Mouse (Mus musculus) R1 (cell line): Measurements from ENCODE around the gene Map3k6.

Experiments used
- DNase-seq: peaks from one replicate; pipeline ENCODE4 v3.0.0-alpha.2; 2018; ENCODE audit warnings: low read depth, low spot score

Gene Map3k6

DNA sequence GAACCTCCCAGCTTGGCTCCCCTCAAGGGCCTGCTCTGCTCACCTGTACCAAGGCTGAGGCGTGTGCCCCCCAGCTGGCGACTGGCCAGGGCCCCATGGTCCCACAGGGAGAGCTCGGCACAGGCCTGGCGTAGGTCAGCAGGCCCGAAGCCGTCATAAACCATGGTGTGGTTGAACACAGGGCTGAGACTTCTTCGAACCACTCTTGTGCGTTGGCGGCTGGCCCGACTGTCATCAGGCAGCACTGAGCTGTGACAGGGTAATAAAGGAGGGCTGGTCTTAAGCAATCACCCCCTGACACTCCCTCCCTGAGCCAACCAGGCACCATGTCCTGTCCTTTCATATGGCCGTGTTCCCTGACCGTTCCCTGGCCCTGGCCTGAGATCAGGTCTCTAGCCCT, 12.8 kb downstream of the Map3k6 start:
- no peak for DNase-seq

DNA sequence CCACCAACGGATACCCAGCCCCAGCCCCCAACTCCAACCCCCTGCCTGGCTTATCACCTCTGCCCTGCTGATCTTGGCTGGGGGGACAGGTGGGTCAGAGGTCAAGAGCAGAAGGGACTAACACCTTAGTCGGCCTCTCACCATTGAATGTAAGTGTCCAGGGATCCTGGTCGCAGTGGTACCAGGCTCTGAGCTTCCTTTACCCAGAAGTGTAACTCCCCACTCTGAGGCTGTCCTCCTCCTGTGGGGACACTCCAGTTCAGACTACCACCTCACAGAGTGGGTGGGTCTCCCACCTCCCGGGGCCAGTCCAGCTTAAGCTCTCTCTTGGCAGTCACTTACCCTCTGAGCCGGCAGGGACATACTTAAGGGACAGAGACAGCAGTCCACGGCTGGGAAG, 14.8 kb downstream of the Map3k6 start:
- DNase-seq, result no peak

DNA sequence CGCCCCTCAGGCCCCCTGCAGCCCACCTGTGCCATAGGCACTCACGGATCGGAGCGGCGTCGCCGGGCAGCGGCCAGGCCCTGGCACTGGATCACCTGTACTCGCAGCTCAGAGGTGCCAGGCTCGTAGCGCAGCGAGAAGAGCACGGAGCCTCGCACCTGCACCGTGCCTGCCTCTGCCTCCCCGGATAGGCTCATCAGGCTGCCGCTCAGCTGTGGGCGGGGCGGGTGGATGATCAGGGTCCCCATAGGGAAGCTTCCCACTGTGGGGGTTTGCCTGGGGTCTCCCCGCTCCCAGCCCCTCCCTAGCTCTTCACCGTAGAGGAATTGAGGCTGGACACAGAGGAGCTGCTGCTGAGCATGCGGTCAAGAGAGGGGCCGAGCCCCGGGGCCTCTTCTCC, 16.2 kb downstream of the Map3k6 start:
- peak; percentile 73 for DNase-seq

DNA sequence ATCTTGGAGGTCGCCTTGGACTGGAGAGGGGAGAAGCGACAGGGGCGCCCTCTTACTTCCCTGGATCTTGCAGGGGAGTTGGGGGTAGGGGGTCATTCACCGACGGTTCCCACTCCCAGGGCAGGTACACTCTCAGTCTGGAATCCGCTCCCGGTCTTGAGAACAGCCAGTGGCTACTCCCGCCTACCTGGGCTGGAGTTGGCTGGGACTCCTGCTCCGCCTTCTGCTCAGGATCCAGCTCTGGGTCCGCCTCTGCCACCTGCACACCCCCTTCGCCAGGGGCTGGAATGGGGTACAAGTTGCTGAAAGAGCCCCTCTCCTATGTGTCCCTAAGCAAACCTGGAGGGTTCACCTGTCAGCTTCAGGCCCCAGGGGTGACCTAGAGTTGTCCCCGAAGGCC, 16.6 kb downstream of the Map3k6 start:
- peak; percentile 49 for DNase-seq

DNA sequence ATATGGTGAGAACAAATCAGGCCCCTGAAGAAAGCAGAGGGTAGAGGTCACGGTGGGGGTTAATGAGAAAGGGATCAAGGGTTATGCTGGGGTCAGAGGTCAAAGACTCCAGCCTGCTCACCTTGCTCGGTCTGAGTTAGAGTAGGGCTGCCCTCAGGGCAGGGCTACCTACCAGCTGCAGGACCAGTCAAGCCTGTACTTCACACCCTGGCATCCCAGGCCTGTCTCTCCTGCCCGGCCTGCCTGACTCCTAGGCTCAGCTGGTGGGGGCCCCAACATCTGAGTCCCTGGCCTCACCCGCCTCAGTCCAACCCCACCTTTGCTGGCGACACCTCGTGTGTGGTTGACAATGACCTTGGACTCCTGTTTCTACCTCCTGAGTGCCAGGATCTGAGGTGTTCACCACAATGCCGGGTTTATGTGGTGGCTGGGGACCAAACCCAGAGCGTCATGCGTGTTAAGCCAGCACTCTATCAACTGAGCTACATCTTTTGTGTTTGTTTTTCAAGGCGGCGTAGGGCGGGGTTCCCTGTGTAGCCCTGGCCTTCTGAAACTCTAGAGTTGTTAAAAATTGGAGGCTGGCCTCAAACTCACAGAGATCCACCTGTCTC, 17.3 kb downstream of the Map3k6 start:
- DNase-seq, result peak; percentile 39

DNA sequence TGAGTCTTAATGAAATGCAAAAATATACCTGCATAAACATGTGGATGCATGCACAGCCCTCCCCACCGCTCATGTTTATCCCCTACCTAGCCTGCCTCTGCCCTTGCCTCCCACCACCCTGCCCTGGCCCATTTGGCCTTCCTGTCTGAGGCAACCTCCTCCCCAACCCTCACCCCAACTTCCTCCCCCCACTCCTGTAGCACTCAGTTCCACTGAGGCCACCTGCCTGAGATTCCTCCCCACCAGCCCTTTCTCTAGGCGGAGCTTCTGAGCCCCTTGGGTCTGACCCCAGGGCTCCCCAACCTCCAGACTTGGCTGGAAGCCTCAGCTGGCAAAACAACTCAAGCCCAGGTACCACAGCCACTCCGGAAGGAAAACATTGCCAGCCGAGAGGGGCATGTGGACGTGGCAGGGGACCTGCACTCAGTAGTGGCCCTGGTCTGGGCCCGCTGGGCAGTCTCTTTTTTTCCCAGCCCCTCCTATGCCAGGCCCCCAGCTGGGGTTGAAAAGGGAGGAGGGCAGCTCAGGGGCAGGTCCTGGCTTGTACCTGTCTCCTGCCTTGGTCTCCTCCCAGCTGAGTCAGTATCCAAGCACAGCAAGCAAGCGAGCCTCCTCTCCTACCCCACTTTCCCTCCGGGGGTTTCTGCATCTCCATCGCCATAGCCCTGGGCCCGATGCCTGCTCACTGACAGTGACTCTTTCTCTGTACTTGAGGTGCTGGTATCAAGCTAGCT, 21.2 kb downstream of the Map3k6 start:
- DNase-seq, result no peak

DNA sequence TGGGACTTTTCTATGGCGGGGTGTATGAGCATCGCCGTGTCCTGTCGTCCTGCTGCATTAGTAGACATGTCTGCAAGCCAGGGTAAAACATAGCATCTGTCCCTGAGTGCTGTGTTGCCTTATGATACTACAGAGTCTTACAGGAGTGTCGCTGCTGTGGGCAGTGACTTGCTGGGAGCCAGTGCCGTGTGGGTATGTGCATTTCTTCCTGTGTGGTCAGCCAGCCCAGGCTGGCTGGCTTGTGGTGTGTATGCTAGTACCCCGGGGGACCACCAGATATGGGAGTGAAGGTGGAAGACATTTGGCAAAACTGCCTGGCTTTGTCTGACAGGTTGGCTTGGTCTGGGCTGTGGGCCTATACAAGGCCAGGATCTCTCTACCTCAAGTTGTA, 21.8 kb downstream of the Map3k6 start:
- DNase-seq, result no peak

DNA sequence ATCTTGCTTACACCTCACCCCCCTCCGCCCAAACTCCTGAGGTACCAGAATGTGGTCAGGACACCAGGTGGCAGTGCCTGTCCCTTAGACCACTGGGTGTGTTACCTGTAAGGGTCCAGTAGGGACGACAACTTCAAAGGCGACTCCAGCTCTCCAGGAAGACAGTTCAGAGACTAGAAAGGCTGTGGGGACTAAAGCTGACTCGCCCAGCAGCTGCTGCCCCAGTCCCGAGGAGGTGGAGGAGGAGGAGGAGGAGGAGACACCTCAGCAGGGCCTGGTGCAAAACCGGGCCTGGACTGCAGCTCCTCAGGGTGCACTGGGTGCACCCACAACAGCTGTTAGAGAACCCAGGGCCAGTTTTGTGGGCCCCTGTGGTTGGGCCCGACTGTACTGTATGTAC, 22.3 kb downstream of the Map3k6 start, which contains the start of gene Sytl1:
Sytl1 (minus strand) TSS at position 232 of the 400 bp plus-strand sequence.
- no peak for DNase-seq

DNA sequence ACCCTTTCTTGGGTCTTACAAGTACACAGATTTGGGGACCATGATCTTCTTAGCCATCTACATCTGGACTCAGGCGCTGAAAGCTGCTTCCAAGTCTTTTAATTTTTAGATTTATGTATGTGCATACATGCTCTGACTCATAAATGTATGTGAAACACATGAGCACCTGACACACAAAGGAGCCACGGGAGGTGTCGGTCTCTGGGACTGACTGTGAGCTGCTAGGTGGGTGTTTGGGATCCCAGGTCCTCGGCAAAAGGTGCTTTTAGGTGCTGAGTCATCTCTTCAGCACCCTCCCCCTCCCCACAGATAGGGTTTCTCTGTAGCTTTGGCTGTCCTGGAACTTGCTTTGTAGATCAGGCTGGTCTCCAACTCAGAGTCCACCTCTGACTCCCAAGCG, 23.1 kb downstream of the Map3k6 start:
- no peak for DNase-seq

DNA sequence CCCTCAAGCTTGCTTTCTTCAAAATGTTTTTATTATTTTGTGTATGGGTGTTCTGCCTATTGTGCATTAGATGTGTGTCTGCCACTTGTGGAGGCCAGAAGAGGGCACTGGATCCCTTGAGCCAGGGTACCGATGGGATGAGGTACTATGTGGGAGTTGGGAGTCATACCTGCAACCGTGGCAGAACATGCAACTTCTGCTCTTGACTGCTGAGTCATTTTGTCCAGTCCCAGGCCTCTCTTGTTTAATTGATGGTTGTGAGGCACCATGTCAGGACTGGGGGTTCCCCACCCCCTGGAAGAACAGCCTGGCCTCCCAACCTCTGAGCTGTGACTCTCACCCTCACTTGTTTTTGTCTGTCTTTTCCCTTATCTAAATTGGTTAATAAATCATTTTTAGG, 23.9 kb downstream of the Map3k6 start:
- DNase-seq, result no peak

DNA sequence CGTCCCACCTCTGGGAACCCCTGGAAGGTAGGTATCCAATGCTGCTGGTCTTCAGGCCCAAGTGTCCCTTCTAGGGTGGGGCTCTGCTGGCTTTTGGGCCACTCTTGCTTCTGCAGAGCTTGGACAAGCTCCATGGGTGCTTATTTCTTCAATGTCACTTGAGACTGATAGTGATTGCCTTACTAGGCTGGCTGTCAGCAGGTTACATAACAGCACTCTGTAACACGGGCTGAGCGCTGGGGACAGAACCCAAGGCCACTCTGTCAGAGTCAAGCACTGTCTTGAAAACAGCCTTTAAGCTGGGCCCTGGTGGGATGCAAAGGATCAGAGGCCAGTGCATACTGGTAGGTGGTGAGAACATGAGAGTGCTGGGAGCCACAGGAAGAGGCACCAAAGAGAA, 24.7 kb downstream of the Map3k6 start:
- DNase-seq, result no peak

DNA sequence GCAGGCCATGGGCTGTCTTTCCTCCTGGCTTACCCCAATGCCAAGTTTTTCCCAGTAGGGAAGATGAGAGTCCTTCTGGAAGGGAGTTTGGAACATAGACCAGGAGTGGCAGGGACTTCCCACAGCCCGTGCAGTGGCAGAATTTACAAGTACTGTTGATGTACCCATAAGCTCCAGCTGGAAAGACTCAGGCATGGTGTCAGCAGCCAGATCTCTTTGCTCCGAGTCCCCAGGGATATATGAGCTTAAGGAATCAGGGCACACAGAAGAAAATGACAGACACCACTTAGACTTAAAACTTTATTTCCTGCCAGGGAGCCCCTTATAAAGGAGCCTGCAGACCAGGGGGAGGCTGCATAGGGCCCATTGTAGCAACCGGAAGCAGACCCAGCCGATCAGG, 25.1 kb downstream of the Map3k6 start:
- DNase-seq, result no peak

DNA sequence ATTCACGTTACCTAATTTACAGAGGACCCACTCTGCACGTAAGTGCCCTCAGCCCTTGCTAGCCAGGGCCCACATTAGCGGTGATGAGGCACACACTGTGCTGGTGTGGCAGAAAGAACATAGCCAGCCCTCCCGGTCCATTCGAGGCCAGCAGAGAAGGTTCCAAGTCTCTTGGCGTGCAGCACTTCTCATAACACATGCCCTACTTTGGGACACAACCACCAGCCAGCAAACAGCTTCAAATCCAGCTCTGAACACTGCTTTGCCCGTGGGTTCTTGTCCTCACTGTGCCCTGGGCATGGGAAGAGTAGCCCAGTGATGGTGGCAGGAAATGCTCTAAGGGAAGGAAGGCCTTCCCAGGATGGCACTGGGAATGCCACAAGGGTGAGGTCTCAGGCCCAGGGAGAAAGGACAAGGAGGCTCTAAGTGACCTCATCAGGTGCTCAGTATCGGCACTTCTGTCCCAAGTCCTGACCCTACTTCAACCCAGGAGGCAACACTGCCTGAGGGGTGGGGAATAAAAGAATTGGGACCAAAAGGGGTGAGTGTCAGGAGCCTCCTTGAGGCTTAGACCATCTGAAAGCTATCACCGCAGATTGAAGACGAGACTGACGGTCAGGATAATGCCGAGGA, 25.7 kb downstream of the Map3k6 start:
- DNase-seq, result no peak

DNA sequence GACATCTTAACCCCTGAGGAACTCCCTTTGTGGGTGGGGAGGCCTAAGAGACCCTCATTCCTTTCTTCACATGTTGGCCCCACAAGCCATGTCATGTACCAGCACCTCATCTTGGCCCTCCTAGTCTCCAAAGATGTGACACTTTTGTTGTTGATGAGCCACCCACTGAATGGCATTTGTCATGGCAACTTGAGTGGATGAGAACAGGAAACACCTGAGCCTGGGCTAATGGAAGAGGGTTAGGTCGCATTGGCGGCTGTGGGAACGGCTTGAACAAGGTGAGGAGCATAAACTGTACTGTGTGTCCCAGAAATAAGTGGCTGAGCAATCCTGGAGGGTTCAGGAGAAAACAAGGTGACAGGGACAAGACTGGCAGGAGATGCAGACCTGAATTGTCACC, 28.3 kb downstream of the Map3k6 start:
- DNase-seq, result no peak

DNA sequence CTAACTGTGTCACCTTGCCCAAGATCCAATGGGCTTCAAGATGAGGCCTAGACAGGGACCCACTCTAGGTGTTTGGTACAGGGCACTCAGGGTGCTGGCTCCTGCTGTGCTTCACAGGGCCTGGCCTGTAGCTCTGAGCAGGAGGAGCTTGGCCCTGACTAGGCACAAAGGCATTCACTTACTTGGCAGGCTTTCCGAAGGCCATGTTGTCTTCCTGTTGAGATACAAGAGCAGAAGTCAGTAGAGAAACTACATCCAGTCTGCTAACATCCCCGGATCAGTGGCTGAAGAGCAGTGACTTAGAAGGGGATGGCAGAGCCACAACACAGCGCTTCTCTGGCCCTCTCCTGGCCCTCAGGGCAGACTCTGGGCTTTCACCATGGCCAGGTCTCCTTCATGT, 29.0 kb downstream of the Map3k6 start:
- no peak for DNase-seq

DNA sequence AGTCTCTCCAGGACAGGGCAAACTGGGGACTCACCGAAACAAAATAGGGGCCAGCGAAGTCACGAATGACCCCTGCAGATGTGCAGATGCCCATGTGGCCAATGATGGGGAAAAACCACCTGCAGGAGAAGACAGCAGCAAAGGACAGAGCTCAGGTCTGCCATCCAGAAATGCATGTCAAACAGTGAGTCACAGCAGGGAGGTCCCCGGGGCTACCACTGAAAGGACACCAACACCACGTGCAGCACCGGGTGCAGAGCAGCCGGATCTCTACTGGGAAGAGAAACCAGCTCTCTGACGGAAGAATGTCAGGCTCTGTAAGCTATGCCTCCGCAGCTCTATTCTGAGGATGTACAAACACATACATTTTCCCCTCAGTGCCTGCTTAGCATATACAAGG, 30.3 kb downstream of the Map3k6 start:
- DNase-seq, result no peak

DNA sequence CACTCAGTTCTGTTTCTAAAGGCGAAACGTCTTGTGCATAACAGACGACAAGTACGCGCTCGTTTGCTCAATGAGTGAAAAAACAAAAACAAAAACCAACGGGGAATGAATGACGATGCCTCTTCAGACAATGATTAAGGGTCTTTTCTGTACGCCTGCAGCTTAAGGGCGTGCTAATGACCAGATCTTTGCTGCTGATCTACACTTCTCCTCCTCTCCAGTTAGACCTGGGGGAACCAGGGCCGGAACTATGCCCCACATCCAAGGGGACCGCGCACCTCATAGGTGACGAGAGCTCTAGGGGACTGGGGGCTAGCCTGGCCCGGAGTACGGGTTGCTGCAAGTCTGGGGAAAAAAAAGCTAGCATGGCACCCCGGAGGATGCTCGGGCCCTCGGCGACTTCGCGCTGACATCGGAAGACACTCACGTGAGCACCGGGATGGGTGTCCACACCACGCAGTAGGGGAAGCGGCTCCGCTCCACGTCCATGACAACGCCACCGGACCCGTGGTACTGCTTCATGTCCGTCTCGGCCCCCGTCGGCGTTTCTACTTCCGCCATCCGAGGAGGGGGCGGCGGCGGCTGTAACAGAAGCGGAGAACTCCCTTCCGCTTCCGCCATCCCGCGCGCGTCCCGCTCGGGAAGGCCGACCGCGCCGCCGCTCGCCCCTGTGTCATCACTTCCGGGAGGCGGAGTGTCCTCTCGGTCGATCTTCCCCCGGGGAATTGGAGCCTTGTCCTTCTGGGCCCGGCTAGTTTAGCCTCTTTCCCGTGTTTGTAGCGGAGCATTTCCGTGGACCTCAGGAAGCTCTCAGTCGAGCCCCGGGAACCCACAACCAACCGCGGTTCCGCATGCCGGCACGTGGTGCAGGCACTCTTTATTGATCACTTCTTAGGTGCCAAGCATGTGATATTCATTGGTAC, 36.7 kb downstream of the Map3k6 start, which contains the start of gene Tmem222:
Tmem222 (minus strand) TSS at position 689 of the 923 bp plus-strand sequence.
- DNase-seq, result peak; percentile 95

DNA sequence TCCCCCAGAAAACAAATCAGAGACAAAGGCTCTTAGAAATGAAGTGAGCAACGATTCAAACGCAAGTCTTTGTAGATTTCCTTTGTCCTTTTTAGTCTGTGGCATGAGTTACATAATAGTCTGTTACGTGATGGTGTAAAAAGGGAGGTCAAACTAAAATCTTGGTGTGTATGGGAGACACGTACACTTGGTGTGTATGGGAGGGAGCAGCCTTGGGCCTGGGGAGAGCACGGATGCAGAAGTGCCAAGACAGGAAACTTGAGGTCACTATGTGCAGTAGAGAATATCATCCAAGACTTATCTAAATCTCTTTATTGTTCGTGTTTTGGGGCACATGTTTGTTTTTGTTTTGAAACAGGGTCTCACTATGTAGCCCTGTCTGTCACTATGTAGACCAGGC, 37.4 kb downstream of the Map3k6 start:
- DNase-seq, result no peak

DNA sequence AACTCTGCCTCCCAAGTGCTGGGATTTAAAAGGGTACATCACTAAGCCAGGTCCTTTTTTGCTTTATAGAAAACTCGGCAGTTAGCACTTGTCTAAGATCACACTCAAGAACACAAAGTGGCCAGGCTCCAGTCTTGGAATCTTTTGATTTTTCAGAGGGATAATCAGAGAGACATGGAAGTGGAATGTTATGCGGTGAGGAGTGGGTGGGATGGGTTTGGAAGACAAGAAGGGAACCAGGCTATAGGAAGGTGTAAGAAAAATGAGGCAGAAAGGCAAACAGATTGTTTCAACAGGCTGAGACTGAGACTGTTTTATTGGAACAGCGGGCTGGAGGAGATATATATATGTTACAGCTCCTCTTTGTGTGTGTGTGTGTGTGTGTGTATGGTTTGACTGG, 37.9 kb downstream of the Map3k6 start:
- DNase-seq, result no peak

DNA sequence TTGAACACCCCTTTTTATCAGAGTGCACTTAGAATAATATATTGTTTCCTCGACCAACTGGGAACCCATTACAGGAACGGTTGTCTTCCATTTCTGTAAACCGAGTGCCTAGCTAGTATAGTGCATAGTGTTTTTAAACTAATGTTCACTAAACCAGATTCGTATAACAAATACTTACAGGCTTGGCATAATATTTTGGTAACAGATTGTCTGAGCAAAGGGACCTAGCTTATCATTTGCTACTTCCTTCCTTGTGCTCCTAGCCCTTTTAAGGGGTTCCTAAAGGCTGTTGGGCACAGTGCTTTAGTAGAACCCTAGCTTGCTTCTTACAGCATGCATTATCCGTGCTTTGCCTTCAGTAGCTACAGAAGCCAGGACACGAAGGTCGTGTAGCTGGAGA, 40.9 kb downstream of the Map3k6 start:
- no peak for DNase-seq

DNA sequence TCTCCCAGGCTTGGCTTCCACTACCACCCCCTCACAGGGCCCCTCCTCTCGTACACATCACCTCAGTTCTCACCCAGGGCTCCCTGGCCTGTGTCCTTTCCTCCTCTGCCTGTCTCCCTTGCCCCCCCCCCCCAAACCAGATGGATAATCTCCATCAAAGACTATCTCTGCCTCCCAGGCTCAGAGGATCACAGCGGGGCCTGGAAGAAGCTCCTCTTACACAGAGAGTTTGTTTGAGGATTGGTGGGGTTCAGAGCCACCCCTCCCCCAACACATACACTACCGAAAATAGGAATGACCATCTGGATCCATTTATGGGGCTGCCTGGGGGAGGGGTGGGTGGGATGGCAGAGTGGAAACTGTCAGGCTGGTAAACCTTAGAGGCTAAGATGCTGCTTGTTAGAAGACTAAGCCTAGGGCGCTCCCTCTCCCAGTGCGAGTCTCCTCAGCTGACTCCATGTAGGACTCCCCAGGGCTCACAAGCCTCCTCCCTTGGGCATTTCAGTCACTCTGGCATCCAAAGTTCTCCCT, 41.4 kb downstream of the Map3k6 start:
- no peak for DNase-seq

DNA sequence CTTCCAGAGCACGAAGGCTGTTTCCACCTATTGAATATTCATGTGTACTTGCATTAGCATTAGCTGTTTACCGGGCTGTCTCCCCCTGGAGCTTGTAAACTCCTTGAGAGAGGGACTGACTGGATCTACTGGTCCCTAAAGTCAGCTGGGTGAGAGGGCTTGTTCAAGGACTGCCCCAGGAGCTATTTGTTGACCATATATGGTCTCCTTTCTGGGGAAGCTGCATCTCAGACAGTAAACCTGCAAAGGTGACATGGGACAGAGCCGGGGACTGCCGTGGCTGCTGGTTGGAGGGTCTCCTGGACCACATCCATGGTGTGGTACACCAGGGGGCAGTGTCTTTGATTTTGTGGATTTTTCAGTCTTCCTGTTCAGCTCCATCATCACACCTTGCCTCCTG, 42.0 kb downstream of the Map3k6 start:
- DNase-seq, result peak; percentile 44
